Mouse (Mus musculus): Measurements from ENCODE around the gene Khk. TPM values are rescaled to one million over a fixed set of nuclear protein-coding genes. Genes with fewer than 3 reads are reported as not detected.

Khk gene
- total RNA-seq, 2 experiments from 2014 or later = 25.2 to 34.5 TPM

GRCm38 (mm10) chr5:30934725-30935461, 13.7 kb downstream of the Khk start:
- DNase-seq = no peak

- DNase-seq = no peak
These were observed 21.8 kb downstream of the Khk start for GRCm38 (mm10) chr5:30943004-30943403.

- DNase-seq = no peak
These were observed 23.1 kb downstream of the Khk start for GRCm38 (mm10) chr5:30944344-30944743.

GRCm38 (mm10) chr5:30944956-30945781, 23.9 kb downstream of the Khk start, which contains the start of gene Cgref1:
Gene Cgref1, minus strand, starts transcription at chr5:30945591.
- peak; percentile 61 for DNase-seq

- DNase-seq = no peak
These were observed 27.4 kb downstream of the Khk start for GRCm38 (mm10) chr5:30948620-30949019.

GRCm38 (mm10) chr5:30949654-30950326, 28.6 kb downstream of the Khk start:
- DNase-seq = peak; percentile 92

- DNase-seq = no peak
These were observed 29.2 kb downstream of the Khk start for GRCm38 (mm10) chr5:30950451-30950850.

- no peak for DNase-seq
These were observed 29.7 kb downstream of the Khk start for GRCm38 (mm10) chr5:30950922-30951321.

GRCm38 (mm10) chr5:30951706-30952105, 30.5 kb downstream of the Khk start:
- DNase-seq = no peak

- DNase-seq = no peak
These were observed 31.3 kb downstream of the Khk start for GRCm38 (mm10) chr5:30952551-30952950.

GRCm38 (mm10) chr5:30954065-30954464, 32.8 kb downstream of the Khk start:
- no peak for DNase-seq

- DNase-seq = no peak
These were observed 33.3 kb downstream of the Khk start for GRCm38 (mm10) chr5:30954556-30954955.

GRCm38 (mm10) chr5:30955751-30956150, 34.5 kb downstream of the Khk start:
- no peak for DNase-seq

GRCm38 (mm10) chr5:30957891-30958290, 36.7 kb downstream of the Khk start:
- DNase-seq = no peak

GRCm38 (mm10) chr5:30959198-30959854, 38.1 kb downstream of the Khk start:
- no peak for DNase-seq

GRCm38 (mm10) chr5:30959966-30960501, 38.8 kb downstream of the Khk start, which contains the start of gene Preb:
Gene Preb, minus strand, starts transcription at chr5:30960361.
- DNase-seq = peak; percentile 98

GRCm38 (mm10) chr5:30960814-30961213, 39.6 kb downstream of the Khk start:
- no peak for DNase-seq

GRCm38 (mm10) chr5:30961545-30962505, 40.6 kb downstream of the Khk start:
- DNase-seq = no peak

- no peak for DNase-seq
These were observed 42.7 kb downstream of the Khk start for GRCm38 (mm10) chr5:30963916-30964315.

GRCm38 (mm10) chr5:30966189-30966588, 45.0 kb downstream of the Khk start:
- DNase-seq = no peak

- peak; percentile 60 for DNase-seq
These were observed 47.2 kb downstream of the Khk start, which contains the start of gene Tcf23 for GRCm38 (mm10) chr5:30968416-30968815. Gene Tcf23, plus strand, starts transcription at chr5:30968662.
